In genomic region chr13:70464996-70465395, GRCm38 (mm10) we compare ENCODE assay signal across 19 mouse cellular contexts.
A peak's percentile ranks its signal among the peaks of the same experiment; 100 is the strongest.
DNase-seq lines count a peak whose midpoint lies in the region; ATAC-seq and TF ChIP-seq lines count a peak whose summit lies in the region.
"Had no signal": no experiment of that assay in that cellular context is flagged by ENCODE, and none has a peak within 500 bp of the region (broad histone marks: within the 10 kb centered on the region; RNA-seq: fewer than 3 reads in every experiment).

No protein-coding gene starts in this region.

- H3K9me3 ChIP-seq in forebrain, embryonic 16.5 days (ENCODE audit: control insufficient read depth, low read length) = no peaks in the 10 kb centered on the region
- H3K9me3 ChIP-seq in forebrain, embryonic 13.5 days (replicated peaks) = no peaks in the 10 kb centered on the region
- no peaks in the 10 kb centered on the region for H3K9me3 ChIP-seq in lung, embryonic 14.5 days (ENCODE audit: low read depth, low read length)
- H3K9me3 ChIP-seq in limb, embryonic 13.5 days = no peaks in the 10 kb centered on the region
- H3K9me3 ChIP-seq: heart, embryonic 13.5 days; hindbrain, embryonic 13.5 days; intestine, embryonic 15.5 days had no signal

- no peak overlapping the region for H3K4me2 ChIP-seq in forebrain, embryonic 16.5 days (ENCODE audit: low read length)
- H3K4me2 ChIP-seq in forebrain, embryonic 13.5 days = no peak overlapping the region
- H3K4me2 ChIP-seq in lung, embryonic 14.5 days = no peak overlapping the region
- H3K4me2 ChIP-seq in limb, embryonic 13.5 days (replicated peaks) = no peak overlapping the region
- H3K4me2 ChIP-seq: heart, embryonic 13.5 days; hindbrain, embryonic 13.5 days; intestine, embryonic 15.5 days had no signal

- H3K27ac ChIP-seq in forebrain, embryonic 16.5 days (ENCODE audit: low read length) = no peak overlapping the region
- no peak overlapping the region for H3K27ac ChIP-seq in forebrain, embryonic 13.5 days
- no peak overlapping the region for H3K27ac ChIP-seq in lung, embryonic 14.5 days (ENCODE audit: low read depth)
- no peak overlapping the region for H3K27ac ChIP-seq in limb, embryonic 13.5 days
- H3K27ac ChIP-seq: gastrocnemius, adult 2 months; heart, embryonic 13.5 days; hindbrain, embryonic 13.5 days; intestine, embryonic 15.5 days had no signal

- DNase-seq in lung, embryonic 14.5 days = peak; percentile 19
- DNase-seq in lung, postnatal 10 days = no peak
- DNase-seq in brain, embryonic 14.5 days (ENCODE audit: low read depth) = peak; percentile 50
- DNase-seq in heart, postnatal 36 days = no peak
- no peak for DNase-seq in lung, postnatal 36 days
- DNase-seq: adrenal gland, adult 2 months; adrenal gland, postnatal 25 days; cerebellum, adult 11 months; cerebellum, adult 8-10 months; cerebellum, postnatal 14 days; gastrocnemius, adult 2 months; gastrocnemius, postnatal 25 days; heart, postnatal 4 days had no signal

- peak; percentile 57; the same call in 1 of the 2 replicates for ATAC-seq in forebrain, embryonic 16.5 days
- ATAC-seq in forebrain, embryonic 13.5 days = no peak
- ATAC-seq in lung, embryonic 14.5 days (ENCODE audit: insufficient read depth) = no peak
- peak; percentile 73 for ATAC-seq in limb, embryonic 13.5 days (ENCODE audit: low FRiP score, low read depth)
- ATAC-seq: intestine, embryonic 15.5 days had no signal

- H3K9ac ChIP-seq in forebrain, embryonic 16.5 days (replicated peaks; ENCODE audit: low read depth, low read length) = no peak overlapping the region
- no peak overlapping the region for H3K9ac ChIP-seq in forebrain, embryonic 13.5 days
- no peak overlapping the region for H3K9ac ChIP-seq in lung, embryonic 14.5 days
- H3K9ac ChIP-seq in limb, embryonic 13.5 days = no peak overlapping the region
- H3K9ac ChIP-seq: heart, embryonic 13.5 days; hindbrain, embryonic 13.5 days; intestine, embryonic 15.5 days had no signal

- H3K36me3 ChIP-seq in forebrain, embryonic 16.5 days (ENCODE audit: control insufficient read depth, insufficient read depth) = no peaks in the 10 kb centered on the region
- no peaks in the 10 kb centered on the region for H3K36me3 ChIP-seq in forebrain, embryonic 13.5 days (ENCODE audit: poor library complexity, severe bottlenecking)
- H3K36me3 ChIP-seq in lung, embryonic 14.5 days (ENCODE audit: insufficient read depth) = no peaks in the 10 kb centered on the region
- no peaks in the 10 kb centered on the region for H3K36me3 ChIP-seq in limb, embryonic 13.5 days
- H3K36me3 ChIP-seq: heart, embryonic 13.5 days; hindbrain, embryonic 13.5 days; intestine, embryonic 15.5 days had no signal

- no peaks in the 10 kb centered on the region for H3K4me1 ChIP-seq in forebrain, embryonic 16.5 days (replicated peaks; ENCODE audit: control insufficient read depth, insufficient read depth, low read length)
- no peaks in the 10 kb centered on the region for H3K4me1 ChIP-seq in forebrain, embryonic 13.5 days
- H3K4me1 ChIP-seq in lung, embryonic 14.5 days (ENCODE audit: insufficient read depth) = no peaks in the 10 kb centered on the region
- no peaks in the 10 kb centered on the region for H3K4me1 ChIP-seq in limb, embryonic 13.5 days
- H3K4me1 ChIP-seq: heart, embryonic 13.5 days; hindbrain, embryonic 13.5 days; intestine, embryonic 15.5 days had no signal

- H3K4me3 ChIP-seq in forebrain, embryonic 16.5 days (replicated peaks; ENCODE audit: low read length) = no peak overlapping the region
- no peak overlapping the region for H3K4me3 ChIP-seq in forebrain, embryonic 13.5 days
- no peak overlapping the region for H3K4me3 ChIP-seq in lung, embryonic 14.5 days (ENCODE audit: low read depth, low read length)
- no peak overlapping the region for H3K4me3 ChIP-seq in limb, embryonic 13.5 days
- H3K4me3 ChIP-seq: gastrocnemius, adult 2 months; heart, embryonic 13.5 days; hindbrain, embryonic 13.5 days; intestine, embryonic 15.5 days had no signal

- intact Hi-C loops in heart, postnatal 36 days (cut with DNase I) = no loop called here

- H3K27me3 ChIP-seq in forebrain, embryonic 16.5 days (replicated peaks; ENCODE audit: control insufficient read depth, insufficient read depth, low read length) = no peaks in the 10 kb centered on the region
- H3K27me3 ChIP-seq in forebrain, embryonic 13.5 days = no peaks in the 10 kb centered on the region
- H3K27me3 ChIP-seq in lung, embryonic 14.5 days (ENCODE audit: insufficient read depth, low read length) = no peaks in the 10 kb centered on the region
- no peaks in the 10 kb centered on the region for H3K27me3 ChIP-seq in limb, embryonic 13.5 days
- H3K27me3 ChIP-seq: heart, embryonic 13.5 days; hindbrain, embryonic 13.5 days; intestine, embryonic 15.5 days had no signal

- TF ChIP-seq POLR2A in brain, embryonic 14.5 days (IDR thresholded peaks at IDR 0.05; ENCODE audit: borderline replicate concordance, extremely low read depth, insufficient read depth, insufficient read length, poor library complexity, severe bottlenecking) = no peak

- 79% methylated on average over 5 of the region's 5 CpGs for WGBS in forebrain, embryonic 16.5 days
- WGBS in forebrain, embryonic 13.5 days = 76% methylated on average over 5 of the region's 5 CpGs
- 62% methylated on average over 5 of the region's 5 CpGs for WGBS in lung, embryonic 14.5 days
- WGBS in limb, embryonic 13.5 days = 73% methylated on average over 5 of the region's 5 CpGs

- TF ChIP-seq CTCF in lung, embryonic 14.5 days (IDR thresholded peaks at IDR 0.05; ENCODE audit: low read depth) = no peak
- no peak for TF ChIP-seq CTCF in brain, embryonic 14.5 days (IDR thresholded peaks at IDR 0.05; ENCODE audit: borderline replicate concordance, extremely low read depth, insufficient read depth, insufficient read length)

Comparison
In these comparisons a context has a peak if more than half of its experiments do, and no peak if none do; other contexts are left out.
1. ATAC-seq: peak in forebrain, embryonic 16.5 days (single experiment) and limb, embryonic 13.5 days (single experiment); none in forebrain, embryonic 13.5 days (single experiment) and lung, embryonic 14.5 days (single experiment).
2. DNase-seq: peak in lung, embryonic 14.5 days (single experiment) and brain, embryonic 14.5 days (single experiment); none in lung, postnatal 10 days (single experiment), heart, postnatal 36 days (0 of 2) and lung, postnatal 36 days (single experiment).